Mouse (Mus musculus): ENCODE measurements around the gene Cyp2d40.
"Not testable (repeated sequence)": the region's sequence is repeated elsewhere in the genome, so short reads cannot be mapped to it uniquely, and the experiment has no call there.

The Cyp2d40 gene

GRCm38 (mm10) chr15:82763631-82764420 lies at the start of gene Cyp2d40:
Gene Cyp2d40, minus strand, starts transcription at chr15:82764183.
- no peak for DNase-seq (ENCODE audit: low read depth, low spot score)

DNA sequence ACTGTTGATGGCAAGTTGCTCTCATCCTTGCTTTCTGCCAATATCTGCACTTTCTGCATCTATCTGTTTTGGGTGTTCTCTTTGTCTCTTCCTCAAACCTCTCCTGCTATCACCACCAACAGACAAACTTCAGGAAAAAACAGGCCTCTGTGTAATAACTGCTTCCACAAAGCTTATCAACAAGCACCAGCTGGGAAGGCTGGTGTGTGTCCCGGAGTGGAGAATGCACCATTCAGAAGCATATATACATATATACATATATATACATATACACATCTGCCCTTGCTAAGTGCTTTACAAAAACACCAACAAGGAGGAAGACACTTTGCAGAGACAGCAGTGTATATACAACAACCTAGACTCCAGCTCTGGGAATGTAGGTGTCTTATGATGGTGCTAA lies 46.6 kb upstream of the Cyp2d40 start:
- no peak for DNase-seq (ENCODE audit: low read depth, low spot score)

GRCm38 (mm10) chr15:82809511-82809910 lies 45.5 kb upstream of the Cyp2d40 start:
- DNase-seq (ENCODE audit: low read depth, low spot score): no peak

- no peak for DNase-seq (ENCODE audit: low read depth, low spot score)
Observed at GRCm38 (mm10) chr15:82806969-82807763, 43.2 kb upstream of the Cyp2d40 start.

DNA sequence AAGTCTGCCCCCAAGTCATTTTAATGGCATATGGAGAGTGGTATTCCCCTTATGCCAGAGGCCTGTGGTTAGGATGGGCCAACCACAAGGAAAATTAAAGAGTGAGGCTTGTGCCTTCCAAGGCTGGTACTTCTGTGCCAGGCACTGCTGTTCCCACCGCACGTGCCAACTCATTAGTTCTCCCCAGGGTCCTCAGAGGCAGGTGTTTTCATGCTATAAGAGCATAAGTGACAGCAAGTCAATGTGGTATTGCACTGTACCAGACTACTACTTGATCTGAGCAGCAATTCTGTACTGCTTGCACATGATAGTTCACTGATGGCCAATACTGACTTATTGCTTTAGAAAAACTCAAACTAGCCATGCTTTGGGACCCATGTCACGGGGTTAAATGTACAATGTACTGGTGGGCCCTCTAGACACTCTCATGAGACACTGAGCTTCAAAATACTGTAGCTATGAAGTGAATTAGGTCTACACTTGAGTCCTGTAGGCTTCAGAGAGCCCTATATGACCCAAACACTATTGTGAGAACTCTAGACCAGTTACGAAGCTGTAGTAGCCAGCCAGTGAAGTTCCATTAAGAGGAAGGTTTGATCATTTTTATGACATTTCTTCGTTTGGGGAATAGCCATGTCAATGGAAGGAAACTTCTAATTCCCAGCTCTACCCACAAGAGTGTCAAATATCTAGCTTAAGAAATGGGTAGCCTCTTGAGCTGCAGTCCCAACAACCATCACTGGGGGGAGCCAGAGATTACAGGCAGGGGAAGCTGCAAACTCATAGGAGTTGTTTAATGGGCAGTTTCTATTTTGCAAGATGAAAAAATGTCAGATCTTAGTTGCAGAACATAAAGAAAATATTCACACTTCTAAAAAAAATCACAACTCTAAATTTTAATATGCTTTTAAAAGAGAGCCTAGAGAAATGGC lies 41.0 kb upstream of the Cyp2d40 start:
- DNase-seq (ENCODE audit: low read depth, low spot score): peak; percentile 83

GRCm38 (mm10) chr15:82795936-82796440 lies 32.0 kb upstream of the Cyp2d40 start:
- no peak for DNase-seq (ENCODE audit: low read depth, low spot score)

- no peak for DNase-seq (ENCODE audit: low read depth, low spot score)
Observed at GRCm38 (mm10) chr15:82794277-82794676, 30.3 kb upstream of the Cyp2d40 start, which contains the start of gene Cyp2d26. Gene Cyp2d26, minus strand, starts transcription at chr15:82794294.

- DNase-seq (ENCODE audit: low read depth, low spot score): no peak
Observed at GRCm38 (mm10) chr15:82793868-82794267, 29.9 kb upstream of the Cyp2d40 start.

DNA sequence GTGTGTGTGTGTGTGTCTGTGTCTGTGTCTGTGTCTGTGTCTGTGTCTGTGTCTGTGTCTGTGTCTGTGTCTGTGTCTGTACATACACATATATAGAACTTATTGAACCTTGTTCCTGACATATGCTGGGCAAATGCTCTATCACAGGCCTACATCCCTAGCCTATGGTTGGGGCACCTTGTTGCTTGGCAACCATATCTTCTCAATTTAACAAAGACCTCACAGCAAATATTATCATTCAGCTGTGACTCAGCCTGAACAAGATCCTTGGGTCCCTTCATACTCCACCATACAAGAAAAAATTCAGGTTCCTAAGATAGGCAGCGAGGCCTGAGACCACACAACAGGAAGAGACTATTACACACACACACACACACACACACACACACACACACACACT lies 29.5 kb upstream of the Cyp2d40 start:
- no peak for DNase-seq (ENCODE audit: low read depth, low spot score)

GRCm38 (mm10) chr15:82792566-82792965 lies 28.6 kb upstream of the Cyp2d40 start:
- DNase-seq (ENCODE audit: low read depth, low spot score): no peak

- DNase-seq (ENCODE audit: low read depth, low spot score): no peak
Observed at GRCm38 (mm10) chr15:82784581-82784980, 20.6 kb upstream of the Cyp2d40 start.

GRCm38 (mm10) chr15:82783800-82784199 lies 19.8 kb upstream of the Cyp2d40 start:
- DNase-seq (ENCODE audit: low read depth, low spot score): no peak

DNA sequence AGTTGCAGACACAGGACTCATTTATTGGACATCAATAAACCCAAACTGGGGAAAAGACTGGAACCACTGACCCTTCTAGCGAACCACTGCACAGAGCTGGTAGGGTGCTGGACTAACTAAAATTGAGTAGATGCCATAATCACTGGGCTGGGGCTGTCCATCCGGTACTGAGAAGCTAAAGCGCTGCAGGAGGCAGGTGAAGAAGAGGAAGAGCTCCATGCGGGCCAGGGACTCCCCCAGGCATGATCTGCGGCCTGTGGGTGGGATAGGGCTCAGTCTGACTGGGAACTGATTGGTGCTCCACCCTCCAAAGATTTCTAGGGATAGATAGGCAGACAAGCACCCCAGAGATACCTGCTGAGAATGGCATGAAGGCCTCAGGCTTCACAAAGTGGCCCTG lies 13.9 kb upstream of the Cyp2d40 start:
- DNase-seq (ENCODE audit: low read depth, low spot score): not testable (repeated sequence)

DNA sequence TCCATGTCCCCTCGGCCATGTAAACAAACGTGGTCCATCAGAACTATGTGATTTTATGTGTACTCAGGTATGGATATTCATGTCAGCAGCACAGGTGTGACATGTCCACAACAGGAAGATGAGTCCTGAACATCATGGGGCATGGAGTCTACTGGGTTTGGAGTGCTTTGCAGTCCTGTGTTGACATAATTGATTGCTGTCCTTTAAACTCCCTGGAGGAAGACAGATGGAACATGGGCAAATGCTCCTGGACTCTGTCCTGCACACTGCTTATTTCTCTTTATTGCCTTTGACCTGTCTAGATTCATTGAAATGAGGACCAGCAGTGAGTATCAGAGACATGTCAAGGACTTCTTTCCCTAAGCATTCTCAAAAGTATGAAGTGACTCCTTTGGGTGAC lies 2.0 kb upstream of the Cyp2d40 start:
- DNase-seq (ENCODE audit: low read depth, low spot score): no peak

- no peak for DNase-seq (ENCODE audit: low read depth, low spot score)
Observed at GRCm38 (mm10) chr15:82764881-82765280, 898 bp upstream of the Cyp2d40 start.

- DNase-seq (ENCODE audit: low read depth, low spot score): no peak
Observed at GRCm38 (mm10) chr15:82748141-82748540, 15.8 kb downstream of the Cyp2d40 start.

- DNase-seq (ENCODE audit: low read depth, low spot score): no peak
Observed at GRCm38 (mm10) chr15:82747516-82747915, 16.5 kb downstream of the Cyp2d40 start.

DNA sequence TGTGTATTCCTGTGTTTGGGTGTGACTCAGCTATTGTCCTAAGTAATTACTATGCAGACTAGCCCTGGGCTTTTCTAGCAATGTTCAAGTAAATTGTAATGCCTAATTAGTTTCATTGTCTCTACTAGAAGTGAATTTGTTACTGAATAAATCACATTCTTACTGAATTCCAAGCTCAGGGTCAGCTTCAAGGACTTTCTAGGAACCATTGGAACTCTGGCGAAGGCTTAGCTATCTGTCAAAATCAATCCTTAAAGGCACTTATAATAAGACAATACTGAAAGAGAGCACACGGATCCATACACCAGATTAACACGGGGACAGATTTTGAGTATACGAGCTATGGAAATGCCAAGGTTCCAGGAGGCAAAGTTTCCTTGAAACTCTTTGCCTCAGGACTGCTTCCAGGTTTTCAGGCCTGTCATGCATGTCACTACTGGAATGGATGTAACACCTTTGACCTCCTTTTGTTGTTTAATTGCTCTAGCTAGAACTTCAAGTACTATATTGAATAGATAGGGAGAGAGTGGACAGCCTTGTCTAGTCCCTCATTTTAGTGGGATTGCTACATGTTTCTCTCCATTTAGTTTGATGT lies 30.6 kb downstream of the Cyp2d40 start:
- DNase-seq (ENCODE audit: low read depth, low spot score): not testable (repeated sequence)
